Mouse (Mus musculus) G1E (cell line): ENCODE measurements around the gene Mpv17. TPM values are rescaled to one million over a fixed set of nuclear protein-coding genes. Genes with fewer than 3 reads are reported as not detected.

Experiments used
- ATAC-seq: 2 replicates; pipeline ENCODE4 v1.8.0; 2016; ENCODE audit warnings: mild to moderate bottlenecking; ENCODE audit not compliant: insufficient number of reproducible peaks, poor library complexity, low FRiP score, severe bottlenecking; ENCODE audit errors: extremely low read depth
- DNase-seq: peaks from one replicate; pipeline ENCODE4 v3.0.0; 2012; ENCODE audit warnings: low spot score
- H3K27me3 ChIP-seq: 2 replicates; pipeline ENCODE4 v1.6.1; 2012; ENCODE audit warnings: mild to moderate bottlenecking, low read length, inconsistent platforms; ENCODE audit not compliant: insufficient read depth
- H3K36me3 ChIP-seq: replicated peaks from 2 replicates; pipeline ENCODE3; 2012; ENCODE audit warnings: mild to moderate bottlenecking, inconsistent platforms
- H3K4me1 ChIP-seq: 2 replicates; pipeline ENCODE4 v1.6.1; 2012; ENCODE audit warnings: low read depth, low read length, inconsistent platforms, mixed read lengths; ENCODE audit not compliant: insufficient read depth
- H3K4me3 ChIP-seq: 2 replicates; pipeline ENCODE4 v1.5.1; 2012; ENCODE audit warnings: low read depth, mild to moderate bottlenecking, inconsistent platforms, low read length, moderate library complexity, mixed read lengths
- H3K9me3 ChIP-seq: replicated peaks from 2 replicates; pipeline ENCODE4 v1.6.1; 2012; ENCODE audit warnings: inconsistent platforms
- CTCF ChIP-seq: IDR thresholded peaks from 2 replicates; pipeline ENCODE4 v1.5.1; 2012; ENCODE audit warnings: low read depth, low read length, inconsistent platforms, mixed read lengths
- GATA1 ChIP-seq: IDR thresholded peaks from 2 replicates; pipeline ENCODE4 v1.6.1; 2012; ENCODE audit warnings: borderline replicate concordance, low read length, inconsistent platforms, mixed read lengths
- GATA2 ChIP-seq: IDR thresholded peaks from 2 replicates; pipeline ENCODE4 v1.6.1; 2012; ENCODE audit warnings: low read depth, low read length, inconsistent platforms, borderline replicate concordance
- POLR2AphosphoS5 ChIP-seq: IDR thresholded peaks from 2 replicates; pipeline ENCODE4 v1.6.1; 2012; ENCODE audit warnings: low read depth, low read length, inconsistent platforms; ENCODE audit not compliant: insufficient replicate concordance
- TAL1 ChIP-seq: conservative IDR thresholded peaks from 2 replicates; pipeline ENCODE4 v1.6.1; 2012; ENCODE audit warnings: low read depth, low read length, inconsistent platforms, mixed read lengths
- polyA plus RNA-seq: library from polyadenylated mRNA; stranded (reverse); fragments of >175 nt; gene quantifications from 2 replicates; pipeline ENCODE4 v1.2.3, GENCODE M21; 2012
- total RNA-seq, 2 experiments: library from RNA; stranded (forward) in 1 of 2; stranded (reverse) in 1 of 2; fragments of 200-1000 nt in 1 of 2; fragments of >200 nt in 1 of 2; fragmentation: Nextera tagmentation in 1 of 2; gene quantifications; 2 replicates each; pipeline ENCODE4 v1.2.3; 2014 to 2017

Mpv17 gene
- total and polyA plus RNA-seq, 3 experiments: 27.7 to 70.3 (median 56.6) TPM

- Histone ChIP-seq H3K4me3 (no peak within 1 kb of the TSS), H3K27me3 (peaks cover 30% of the 10 kb centered on the region)
- no peak for ATAC-seq
Observed at GRCm38 (mm10) chr5:31138241-31138967, 15.6 kb downstream of the Mpv17 start, which contains the start of gene Ucn. TSS of gene Ucn (minus strand) at chr5:31138829.

GRCm38 (mm10) chr5:31137658-31138057 lies 16.4 kb downstream of the Mpv17 start:
- no peak for ATAC-seq
- peaks cover 7% of the 10 kb centered on the region for H3K9me3 ChIP-seq
- H3K4me1 ChIP-seq: peaks cover 5% of the 10 kb centered on the region; the same call in 1 of the 2 replicates
- TF ChIP-seq CTCF (no peak), GATA2 (no peak), POLR2AphosphoS5 (no peak), GATA1 (no peak), TAL1 (no peak)
- H3K4me3 ChIP-seq: no peak overlapping the region
- peaks cover 12% of the 10 kb centered on the region for H3K36me3 ChIP-seq
- H3K27me3 ChIP-seq: peaks cover 30% of the 10 kb centered on the region
- DNase-seq: no peak

More at GRCm38 (mm10) chr5:31138241-31138967, 15.6 kb downstream of the Mpv17 start, which contains the start of gene Ucn:
- no peak for DNase-seq
- H3K9me3 ChIP-seq: peaks cover 7% of the 10 kb centered on the region
- H3K4me1 ChIP-seq: peaks cover 5% of the 10 kb centered on the region; the same call in 1 of the 2 replicates
- TF ChIP-seq GATA1: no peak
- TF ChIP-seq POLR2AphosphoS5: no peak
- TF ChIP-seq CTCF: no peak
- no peak for TF ChIP-seq GATA2
- TF ChIP-seq TAL1: no peak
- peaks cover 15% of the 10 kb centered on the region for H3K36me3 ChIP-seq

GRCm38 (mm10) chr5:31136730-31137424 lies 17.2 kb downstream of the Mpv17 start:
- Histone ChIP-seq H3K9me3 (peaks cover 7% of the 10 kb centered on the region), H3K36me3 (peaks cover 8% of the 10 kb centered on the region), H3K4me3 (no peak overlapping the region), H3K27me3 (peaks cover 38% of the 10 kb centered on the region), H3K4me1 (peaks cover 5% of the 10 kb centered on the region; the same call in 1 of the 2 replicates)
- ATAC-seq (no peak), DNase-seq (no peak)
- TF ChIP-seq POLR2AphosphoS5 (no peak), TAL1 (no peak), CTCF (no peak), GATA2 (no peak), GATA1 (no peak)

GRCm38 (mm10) chr5:31126050-31126449 lies 28.0 kb downstream of the Mpv17 start:
- no peak for TF ChIP-seq GATA1
- TF ChIP-seq TAL1: no peak
- TF ChIP-seq POLR2AphosphoS5: no peak
- no peak for TF ChIP-seq CTCF
- no peak for TF ChIP-seq GATA2
- Histone ChIP-seq H3K4me1 (no peaks in the 10 kb centered on the region), H3K27me3 (peaks cover 27% of the 10 kb centered on the region), H3K36me3 (no peaks in the 10 kb centered on the region), H3K9me3 (no peaks in the 10 kb centered on the region), H3K4me3 (no peak overlapping the region)
- DNase-seq: no peak
- no peak for ATAC-seq

- Histone ChIP-seq H3K4me1 (no peaks in the 10 kb centered on the region), H3K27me3 (peaks cover 22% of the 10 kb centered on the region; the same call in 1 of the 2 replicates), H3K4me3 (no peak overlapping the region), H3K36me3 (no peaks in the 10 kb centered on the region), H3K9me3 (no peaks in the 10 kb centered on the region)
- DNase-seq: no peak
- TF ChIP-seq GATA1 (no peak), CTCF (no peak), TAL1 (no peak), POLR2AphosphoS5 (no peak), GATA2 (no peak)
- ATAC-seq: no peak
Observed at GRCm38 (mm10) chr5:31123481-31123880, 30.6 kb downstream of the Mpv17 start.

GRCm38 (mm10) chr5:31121111-31121510 lies 32.9 kb downstream of the Mpv17 start:
- no peak for ATAC-seq
- H3K4me3 ChIP-seq: no peak overlapping the region
- TF ChIP-seq TAL1 (no peak), GATA1 (no peak), GATA2 (no peak), CTCF (no peak), POLR2AphosphoS5 (no peak)
- H3K4me1 ChIP-seq: no peaks in the 10 kb centered on the region
- peaks cover 34% of the 10 kb centered on the region for H3K27me3 ChIP-seq
- no peaks in the 10 kb centered on the region for H3K9me3 ChIP-seq
- DNase-seq: no peak
- H3K36me3 ChIP-seq: no peaks in the 10 kb centered on the region
